Mouse (Mus musculus) spleen, adult 2 months (tissue): ENCODE measurements around the gene Tomm6. TPM values are rescaled to one million over a fixed set of nuclear protein-coding genes. Genes with fewer than 3 reads are reported as not detected.

ENCODE experiments used
- DNase-seq, 2 experiments: peaks; one replicate each; pipeline versions ENCODE4 v3.0.0 to v3.0.0-alpha.2; 2012 to 2021; ENCODE audit warnings: low spot score in 2 of 2, low read depth in 1 of 2
- H3K27ac ChIP-seq: fragments of 200-500 bp; 2 replicates; pipeline ENCODE4 v1.5.1; 2012; ENCODE audit warnings: low read length, inconsistent platforms; ENCODE audit not compliant: insufficient read depth
- H3K27me3 ChIP-seq: fragments of 200-500 bp; 2 replicates; pipeline ENCODE4 v1.6.1; 2012; ENCODE audit warnings: mild to moderate bottlenecking, moderate library complexity, low read length, inconsistent platforms; ENCODE audit not compliant: control insufficient read depth, insufficient read depth
- H3K36me3 ChIP-seq: fragments of 200-500 bp; 2 replicates; pipeline ENCODE4 v1.6.1; 2012; ENCODE audit warnings: mild to moderate bottlenecking, low read length, inconsistent platforms; ENCODE audit not compliant: control insufficient read depth, insufficient read depth
- H3K4me1 ChIP-seq: fragments of 200-500 bp; 2 replicates; pipeline ENCODE4 v1.6.1; 2011; ENCODE audit warnings: inconsistent platforms; ENCODE audit not compliant: control insufficient read depth, insufficient read depth, insufficient read length
- H3K4me3 ChIP-seq: fragments of 200-500 bp; 2 replicates; pipeline ENCODE4 v1.5.1; 2011; ENCODE audit warnings: mild to moderate bottlenecking, inconsistent platforms; ENCODE audit not compliant: insufficient read depth, insufficient read length; ENCODE audit errors: extremely low read depth
- CTCF ChIP-seq: fragments of 200-500 bp; IDR thresholded peaks from 2 replicates; pipeline ENCODE4 v1.5.1; 2011; ENCODE audit warnings: mild to moderate bottlenecking, inconsistent platforms; ENCODE audit not compliant: insufficient read depth, insufficient read length, insufficient replicate concordance; ENCODE audit errors: extremely low read depth
- POLR2A ChIP-seq: fragments of 200-500 bp; IDR thresholded peaks from 2 replicates; pipeline ENCODE4 v1.6.1; 2011; ENCODE audit warnings: low read depth, low read length, inconsistent platforms
- WGBS: fragments of 180-500 bp; shearing (Covaris S2); methylation state at CpG from one replicate; pipeline ENCODE4 v1.1.7; 2018; 5-methylcytosine and 5-hydroxymethylcytosine counted together
- polyA plus RNA-seq: library from polyadenylated mRNA; depleted of rRNA; stranded (reverse); fragments of >200 nt; gene quantifications from 2 replicates; pipeline ENCODE4 v1.2.3, GENCODE M21; 2012

Tomm6 gene
- polyA plus RNA-seq, 1 experiment, result 58.0 TPM

GRCm38 (mm10) chr17:47688608-47689575, 706 bp upstream of the Tomm6 start, which contains the start of gene Frs3:
Frs3 (plus strand) TSS chr17:47689030.
- TF ChIP-seq POLR2A (no peak), CTCF (no peak)
- Histone ChIP-seq H3K4me1 (peaks cover 5% of the 10 kb centered on the region; the same call in 1 of the 2 replicates), H3K27ac (peak within 1 kb of the TSS; percentile 53), H3K27me3 (no peaks in the 10 kb centered on the region), H3K4me3 (peak within 1 kb of the TSS; percentile 80), H3K36me3 (peaks cover 2% of the 10 kb centered on the region; the same call in 1 of the 2 replicates)
- peak in 1 of 2 experiments; percentile 55 for DNase-seq
- 3% methylated on average over 56 of the region's 58 CpGs for WGBS

GRCm38 (mm10) chr17:47687409-47688343, 510 bp downstream of the Tomm6 start:
- WGBS, result 2% methylated on average over 70 of the region's 70 CpGs
- DNase-seq, result peak; percentile 90 to 92
- TF ChIP-seq CTCF (no peak), POLR2A (peak; percentile 78)
- peaks cover 5% of the 10 kb centered on the region; the same call in 1 of the 2 replicates for H3K4me1 ChIP-seq
- H3K4me3 ChIP-seq, result peak overlapping the region; percentile 80
- H3K36me3 ChIP-seq, result peaks cover 2% of the 10 kb centered on the region; the same call in 1 of the 2 replicates
- no peaks in the 10 kb centered on the region for H3K27me3 ChIP-seq
- H3K27ac ChIP-seq, result peak overlapping the region; percentile 53

- no peaks in the 10 kb centered on the region for H3K27me3 ChIP-seq
- DNase-seq, result no peak
- no peak overlapping the region for H3K4me3 ChIP-seq
- TF ChIP-seq POLR2A (no peak), CTCF (no peak)
- peaks cover 2% of the 10 kb centered on the region for H3K36me3 ChIP-seq
- 63% methylated on average over 4 of the region's 4 CpGs for WGBS
- H3K27ac ChIP-seq, result no peak overlapping the region
- H3K4me1 ChIP-seq, result no peaks in the 10 kb centered on the region
These were observed 5.3 kb downstream of the Tomm6 start for GRCm38 (mm10) chr17:47682836-47683235.

- Histone ChIP-seq H3K4me3 (no peak overlapping the region), H3K27me3 (no peaks in the 10 kb centered on the region), H3K27ac (no peak overlapping the region), H3K4me1 (no peaks in the 10 kb centered on the region), H3K36me3 (no peaks in the 10 kb centered on the region; the same call in none of the 2 replicates)
- 93% methylated on average over 5 of the region's 5 CpGs for WGBS
- DNase-seq, result no peak
- no peak for TF ChIP-seq POLR2A
These were observed 9.5 kb downstream of the Tomm6 start for GRCm38 (mm10) chr17:47678702-47679101.

- H3K27ac ChIP-seq, result no peak overlapping the region
- DNase-seq, result no peak
- H3K4me3 ChIP-seq, result no peak overlapping the region
- H3K4me1 ChIP-seq, result no peaks in the 10 kb centered on the region
- TF ChIP-seq POLR2A (no peak), CTCF (no peak)
- no peaks in the 10 kb centered on the region; the same call in none of the 2 replicates for H3K36me3 ChIP-seq
- 95% methylated on average over 5 of the region's 5 CpGs for WGBS
- no peaks in the 10 kb centered on the region for H3K27me3 ChIP-seq
These were observed 9.9 kb downstream of the Tomm6 start for GRCm38 (mm10) chr17:47678238-47678637.

- peak in 1 of 2 experiments; percentile 37 for DNase-seq
- H3K36me3 ChIP-seq, result no peaks in the 10 kb centered on the region; the same call in none of the 2 replicates
- TF ChIP-seq POLR2A, result no peak
- TF ChIP-seq CTCF, result peak; percentile 56; the same call in 1 of the 2 replicates
These were observed 11.6 kb downstream of the Tomm6 start for GRCm38 (mm10) chr17:47676581-47676980.

More at GRCm38 (mm10) chr17:47676581-47676980, 11.6 kb downstream of the Tomm6 start:
- no peaks in the 10 kb centered on the region; the same call in 1 of the 2 replicates for H3K27me3 ChIP-seq
- no peak overlapping the region for H3K4me3 ChIP-seq
- WGBS, result 33% methylated on average over 9 of the region's 9 CpGs
- H3K27ac ChIP-seq, result no peak overlapping the region
- peaks cover 3% of the 10 kb centered on the region; the same call in 1 of the 2 replicates for H3K4me1 ChIP-seq
